Mouse (Mus musculus): ENCODE results near the gene Srpk1.

- TF ChIP-seq CTCF (IDR thresholded peaks at IDR 0.05; ENCODE audit: low read depth), result no peak
- no peak for TF ChIP-seq EP300 (IDR thresholded peaks at IDR 0.05; ENCODE audit: low read depth)
Observed at GRCm38 (mm10) chr17:28581056-28581455, 41.5 kb downstream of the Srpk1 start.
